Mouse (Mus musculus) yolk sac, embryonic 10.5 days (tissue): Measurements from ENCODE around the gene Ttc30a1.
A peak's percentile ranks its signal among the peaks of the same experiment; 100 is the strongest.
"Not testable (repeated sequence)": the region's sequence is repeated elsewhere in the genome, so short reads cannot be mapped to it uniquely, and the experiment has no call there.

Experiments used
- DNase-seq: peaks from one replicate; pipeline ENCODE4 v3.0.0-alpha.2; 2017; ENCODE audit warnings: low spot score

Gene Ttc30a1

GRCm38 (mm10) chr2:75983091-75983490 lies 1.3 kb upstream of the Ttc30a1 start:
- DNase-seq: no peak

GRCm38 (mm10) chr2:75982626-75983025 lies 859 bp upstream of the Ttc30a1 start:
- no peak for DNase-seq

- DNase-seq: not testable (repeated sequence)
These were observed 781 bp downstream of the Ttc30a1 start for GRCm38 (mm10) chr2:75980933-75981439.

GRCm38 (mm10) chr2:75977752-75978368 lies 3.9 kb downstream of the Ttc30a1 start, which contains the start of gene Ttc30a2:
Gene Ttc30a2 (minus strand): TSS chr2:75978170.
- DNase-seq: not testable (repeated sequence)

- DNase-seq: not testable (repeated sequence)
These were observed 5.7 kb downstream of the Ttc30a1 start for GRCm38 (mm10) chr2:75976070-75976469.

GRCm38 (mm10) chr2:75974131-75974530 lies 7.6 kb downstream of the Ttc30a1 start:
- DNase-seq: no peak

- DNase-seq: no peak
These were observed 16.8 kb downstream of the Ttc30a1 start for GRCm38 (mm10) chr2:75964972-75965371.

- peak; percentile 50 for DNase-seq
These were observed 17.3 kb downstream of the Ttc30a1 start for GRCm38 (mm10) chr2:75964512-75964911.

- DNase-seq: no peak
These were observed 17.7 kb downstream of the Ttc30a1 start for GRCm38 (mm10) chr2:75964051-75964450.

GRCm38 (mm10) chr2:75963211-75963840 lies 18.4 kb downstream of the Ttc30a1 start:
- peak; percentile 63 for DNase-seq

GRCm38 (mm10) chr2:75960366-75961330 lies 21.1 kb downstream of the Ttc30a1 start:
- DNase-seq: peak; percentile 71

GRCm38 (mm10) chr2:75959850-75960365 lies 21.9 kb downstream of the Ttc30a1 start:
- peak; percentile 22 for DNase-seq

GRCm38 (mm10) chr2:75959183-75959849 lies 22.5 kb downstream of the Ttc30a1 start:
- no peak for DNase-seq

GRCm38 (mm10) chr2:75955709-75956108 lies 26.1 kb downstream of the Ttc30a1 start:
- DNase-seq: no peak

GRCm38 (mm10) chr2:75953320-75953719 lies 28.4 kb downstream of the Ttc30a1 start:
- DNase-seq: no peak

- no peak for DNase-seq
These were observed 31.1 kb downstream of the Ttc30a1 start for GRCm38 (mm10) chr2:75950685-75951084.

- DNase-seq: peak; percentile 84
These were observed 43.4 kb downstream of the Ttc30a1 start, which contains the start of gene Ttc30b for GRCm38 (mm10) chr2:75938117-75939063. Gene Ttc30b (minus strand): TSS chr2:75938585.

- not testable (repeated sequence) for DNase-seq
These were observed 44.1 kb downstream of the Ttc30a1 start for GRCm38 (mm10) chr2:75937520-75938116.

- DNase-seq: not testable (repeated sequence)
These were observed 45.1 kb downstream of the Ttc30a1 start for GRCm38 (mm10) chr2:75936685-75937084.

GRCm38 (mm10) chr2:75933541-75933940 lies 48.2 kb downstream of the Ttc30a1 start:
- no peak for DNase-seq
